Mouse (Mus musculus) neural tube, embryonic 15.5 days (tissue): ENCODE data around the gene Hip1. TPM values are rescaled to one million over a fixed set of nuclear protein-coding genes. Genes with fewer than 3 reads are reported as not detected.

Experiments
- ATAC-seq: fragments of 200-750 bp; cut with Nextera tagmentation; 2 replicates; pipeline ENCODE4 v1.8.0; 2017; ENCODE audit warnings: mild to moderate bottlenecking, moderate TSS enrichment, moderate library complexity; ENCODE audit not compliant: low FRiP score
- H3K27ac ChIP-seq: fragments of 300-500 bp; sonication (generic); replicated peaks from 2 replicates; pipeline ENCODE4 v1.5.1; 2015; ENCODE audit warnings: mild to moderate bottlenecking, inconsistent platforms
- H3K27me3 ChIP-seq: fragments of 300-500 bp; sonication (generic); replicated peaks from 2 replicates; pipeline ENCODE4 v1.6.1; 2015; ENCODE audit warnings: inconsistent platforms
- H3K36me3 ChIP-seq: fragments of 300-500 bp; sonication (generic); 2 replicates; pipeline ENCODE4 v1.6.1; 2015; ENCODE audit warnings: inconsistent platforms
- H3K4me1 ChIP-seq: fragments of 300-500 bp; sonication (generic); 2 replicates; pipeline ENCODE4 v1.6.1; 2015; ENCODE audit warnings: inconsistent platforms
- H3K4me2 ChIP-seq: fragments of 300-500 bp; sonication (generic); 2 replicates; pipeline ENCODE4 v1.6.1; 2015; ENCODE audit warnings: inconsistent platforms, mild to moderate bottlenecking, moderate library complexity
- H3K4me3 ChIP-seq: fragments of 300-500 bp; sonication (generic); replicated peaks from 2 replicates; pipeline ENCODE4 v1.5.1; 2015; ENCODE audit warnings: mild to moderate bottlenecking, inconsistent platforms
- H3K9ac ChIP-seq: fragments of 300-500 bp; sonication (generic); replicated peaks from 2 replicates; pipeline ENCODE4 v1.6.1; 2015; ENCODE audit warnings: mild to moderate bottlenecking, inconsistent platforms
- H3K9me3 ChIP-seq: fragments of 300-500 bp; sonication (generic); replicated peaks from 2 replicates; pipeline ENCODE4 v1.6.1; 2016; ENCODE audit warnings: inconsistent platforms
- WGBS: fragments of 180-500 bp; shearing (Covaris S2); methylation state at CpG from one replicate; pipeline ENCODE4 v1.1.7; 2015; ENCODE audit warnings: mixed read lengths; 5-methylcytosine and 5-hydroxymethylcytosine counted together
- polyA plus RNA-seq: library from polyadenylated mRNA; unstranded; fragments of >200 nt; fragmentation: Nextera tagmentation; extraction: Ambion mirVana; gene quantifications from 2 replicates; pipeline ENCODE4 v1.2.1, GENCODE M21; 2015

Hip1 gene
- polyA plus RNA-seq, result 37.8 and 41.2 TPM in 2 replicates

DNA sequence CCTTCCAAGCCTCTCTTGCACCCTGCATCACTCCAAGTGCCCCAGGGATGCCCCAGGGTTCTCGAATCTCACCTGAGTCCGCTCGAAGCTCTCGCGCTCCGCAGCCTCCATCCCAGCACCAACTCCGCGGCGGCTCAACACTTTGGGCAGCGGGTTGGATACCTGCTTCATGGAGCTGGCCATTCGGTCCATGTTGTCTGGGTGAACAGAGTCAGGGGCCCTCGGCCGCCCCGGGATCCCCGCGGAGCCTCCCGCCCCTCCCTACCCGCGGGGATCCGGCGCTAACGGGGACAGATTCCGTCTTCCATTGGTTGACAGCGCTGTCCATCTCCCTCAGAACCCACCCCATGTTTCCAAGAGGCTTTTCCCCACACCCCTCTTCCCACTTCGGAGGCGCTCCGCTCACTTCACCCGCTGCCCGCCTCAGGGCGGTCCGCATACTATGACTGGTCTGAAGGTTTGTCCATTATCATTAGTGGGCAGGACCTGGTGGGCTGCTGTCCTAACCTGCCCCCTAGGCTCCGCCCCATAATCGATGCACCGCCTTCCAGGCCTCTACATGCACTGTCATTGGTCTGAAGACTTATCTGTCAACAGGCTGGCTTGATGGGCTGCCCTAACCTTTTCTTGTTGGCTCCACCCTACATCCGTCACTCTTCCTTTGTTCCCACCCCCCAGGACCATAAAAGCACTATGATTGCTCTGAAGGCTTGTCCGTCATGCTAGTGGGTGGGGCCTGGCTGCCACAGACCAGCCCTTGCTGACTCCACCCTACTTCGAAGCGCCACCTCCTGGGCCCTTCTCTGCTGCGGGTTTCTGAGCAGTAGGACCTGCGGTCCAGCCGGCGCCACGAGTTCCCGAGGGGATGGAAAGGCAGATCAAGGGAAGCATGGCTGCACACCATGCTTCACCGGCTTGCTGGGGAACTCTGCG, at the start of gene Hip1:
Gene Hip1, minus strand, starts transcription at position 256 of the 933 bp plus-strand sequence.
- Histone ChIP-seq H3K4me2 (peak within 1 kb of the TSS; percentile 97), H3K4me1 (peaks cover 17% of the 10 kb centered on the region), H3K9ac (peak within 1 kb of the TSS; percentile 82), H3K4me3 (peak within 1 kb of the TSS; percentile 84), H3K9me3 (no peaks in the 10 kb centered on the region), H3K36me3 (no peaks in the 10 kb centered on the region), H3K27ac (peak within 1 kb of the TSS; percentile 74), H3K27me3 (no peaks in the 10 kb centered on the region)
- WGBS, result under 1% methylated on average over 46 of the region's 46 CpGs
- ATAC-seq, result peak; percentile 99

GRCm38 (mm10) chr5:135589996-135590784, 45.3 kb upstream of the Hip1 start:
- Histone ChIP-seq H3K9ac (no peak overlapping the region), H3K9me3 (0 out of 2 replicates have a peak, but pooled peaks cover 8% of the 10 kb centered on the region), H3K27me3 (no peaks in the 10 kb centered on the region), H3K4me1 (no peaks in the 10 kb centered on the region), H3K36me3 (no peaks in the 10 kb centered on the region), H3K4me2 (no peak overlapping the region), H3K27ac (no peak overlapping the region), H3K4me3 (no peak overlapping the region)
- 84% methylated on average over 12 of the region's 12 CpGs for WGBS
- ATAC-seq, result no peak

- Histone ChIP-seq H3K4me2 (no peak overlapping the region), H3K9ac (no peak overlapping the region), H3K4me1 (no peaks in the 10 kb centered on the region), H3K27ac (no peak overlapping the region), H3K4me3 (no peak overlapping the region), H3K36me3 (no peaks in the 10 kb centered on the region), H3K9me3 (0 out of 2 replicates have a peak, but pooled peaks cover 8% of the 10 kb centered on the region), H3K27me3 (no peaks in the 10 kb centered on the region)
- WGBS, result 90% methylated on average over 4 of the region's 4 CpGs
- no peak for ATAC-seq
Observed at GRCm38 (mm10) chr5:135587764-135588163, 42.8 kb upstream of the Hip1 start.

- H3K9ac ChIP-seq, result no peak overlapping the region
- H3K4me3 ChIP-seq, result no peak overlapping the region
- no peaks in the 10 kb centered on the region for H3K9me3 ChIP-seq
- no peaks in the 10 kb centered on the region for H3K36me3 ChIP-seq
- H3K27me3 ChIP-seq, result no peaks in the 10 kb centered on the region
- ATAC-seq, result no peak
- no peaks in the 10 kb centered on the region for H3K4me1 ChIP-seq
- no peak overlapping the region for H3K4me2 ChIP-seq
- H3K27ac ChIP-seq, result no peak overlapping the region
- WGBS, result 93% methylated on average over 8 of the region's 8 CpGs
Observed at GRCm38 (mm10) chr5:135585691-135586090, 40.8 kb upstream of the Hip1 start.

DNA sequence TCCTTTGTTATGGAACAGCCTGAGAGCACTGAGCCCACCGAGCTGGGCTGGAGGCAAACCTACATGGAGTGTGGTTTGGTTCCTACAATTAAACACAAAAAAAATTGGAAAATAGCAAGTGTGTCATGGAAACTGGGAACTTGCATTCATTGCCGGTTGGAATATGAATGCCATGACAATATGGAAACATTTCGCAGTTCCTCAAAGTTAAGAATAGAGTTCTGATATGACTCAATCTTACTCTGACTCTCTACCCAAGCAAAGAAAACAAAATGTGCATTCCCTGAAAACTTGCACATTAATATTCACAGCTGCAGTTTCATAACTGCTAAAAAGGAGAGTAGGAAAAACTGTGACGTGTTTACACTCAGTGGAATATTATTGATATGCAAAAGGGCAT, 37.4 kb upstream of the Hip1 start:
- no peaks in the 10 kb centered on the region for H3K9me3 ChIP-seq
- no peak overlapping the region for H3K4me2 ChIP-seq
- H3K36me3 ChIP-seq, result no peaks in the 10 kb centered on the region
- no peak for ATAC-seq
- 92% methylated on average over 4 of the region's 4 CpGs for whole genome bisulfite sequencing
- H3K4me1 ChIP-seq, result no peaks in the 10 kb centered on the region
- no peak overlapping the region for H3K27ac ChIP-seq
- H3K27me3 ChIP-seq, result no peaks in the 10 kb centered on the region
- no peak overlapping the region for H3K4me3 ChIP-seq
- no peak overlapping the region for H3K9ac ChIP-seq

- 79% methylated on average over 10 of the region's 10 CpGs for WGBS
- no peaks in the 10 kb centered on the region for H3K27me3 ChIP-seq
- H3K4me2 ChIP-seq, result no peak overlapping the region
- H3K9ac ChIP-seq, result no peak overlapping the region
- H3K4me3 ChIP-seq, result no peak overlapping the region
- H3K9me3 ChIP-seq, result no peaks in the 10 kb centered on the region
- H3K4me1 ChIP-seq, result no peaks in the 10 kb centered on the region
- H3K27ac ChIP-seq, result no peak overlapping the region
- H3K36me3 ChIP-seq, result no peaks in the 10 kb centered on the region
- no peak for ATAC-seq
Observed at GRCm38 (mm10) chr5:135579331-135579751, 34.4 kb upstream of the Hip1 start.

- Histone ChIP-seq H3K9ac (no peak overlapping the region), H3K27ac (no peak overlapping the region), H3K4me3 (no peak overlapping the region), H3K4me2 (no peak overlapping the region), H3K36me3 (no peaks in the 10 kb centered on the region), H3K4me1 (no peaks in the 10 kb centered on the region), H3K27me3 (no peaks in the 10 kb centered on the region), H3K9me3 (no peaks in the 10 kb centered on the region)
- 72% methylated on average over 4 of the region's 4 CpGs for WGBS
- ATAC-seq, result no peak
Observed at GRCm38 (mm10) chr5:135576055-135576454, 31.1 kb upstream of the Hip1 start.

DNA sequence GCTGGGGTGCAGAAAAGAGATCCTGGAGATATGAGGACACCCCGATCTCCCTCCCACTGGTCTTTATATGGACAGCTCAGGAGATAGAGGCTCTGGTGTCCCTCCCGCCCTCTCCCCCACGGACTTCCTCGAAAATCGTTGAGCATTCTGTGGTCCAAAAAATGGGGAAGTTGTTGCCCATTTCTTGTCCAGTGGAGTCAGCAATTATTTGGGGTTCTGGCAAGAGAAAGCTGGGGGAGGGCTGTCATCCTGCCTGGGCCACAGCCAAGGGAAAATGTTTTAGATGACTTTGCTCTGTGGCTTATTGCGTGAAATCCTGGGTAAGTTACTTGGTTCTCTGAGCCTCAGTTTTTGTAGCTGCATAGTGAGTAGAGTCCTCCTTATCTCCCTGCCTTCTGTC, 28.1 kb upstream of the Hip1 start, which contains the start of gene Ccl24:
Gene Ccl24, minus strand, starts transcription at position 44 of the 400 bp plus-strand sequence.
- ATAC-seq, result no peak
- no peak within 1 kb of the TSS for H3K27ac ChIP-seq
- no peaks in the 10 kb centered on the region for H3K9me3 ChIP-seq
- H3K4me2 ChIP-seq, result no peak within 1 kb of the TSS
- H3K36me3 ChIP-seq, result no peaks in the 10 kb centered on the region
- WGBS, result 90% methylated on average over 6 of the region's 6 CpGs
- no peak within 1 kb of the TSS for H3K4me3 ChIP-seq
- H3K4me1 ChIP-seq, result no peaks in the 10 kb centered on the region
- H3K9ac ChIP-seq, result no peak within 1 kb of the TSS
- H3K27me3 ChIP-seq, result no peaks in the 10 kb centered on the region

- ATAC-seq, result no peak
- Histone ChIP-seq H3K27ac (no peak overlapping the region), H3K36me3 (no peaks in the 10 kb centered on the region), H3K9me3 (no peaks in the 10 kb centered on the region), H3K4me3 (no peak overlapping the region), H3K4me2 (no peak overlapping the region), H3K27me3 (no peaks in the 10 kb centered on the region), H3K9ac (no peak overlapping the region), H3K4me1 (no peaks in the 10 kb centered on the region)
- WGBS, result 68% methylated on average over 6 of the region's 6 CpGs
Observed at GRCm38 (mm10) chr5:135568698-135569097, 23.8 kb upstream of the Hip1 start.

DNA sequence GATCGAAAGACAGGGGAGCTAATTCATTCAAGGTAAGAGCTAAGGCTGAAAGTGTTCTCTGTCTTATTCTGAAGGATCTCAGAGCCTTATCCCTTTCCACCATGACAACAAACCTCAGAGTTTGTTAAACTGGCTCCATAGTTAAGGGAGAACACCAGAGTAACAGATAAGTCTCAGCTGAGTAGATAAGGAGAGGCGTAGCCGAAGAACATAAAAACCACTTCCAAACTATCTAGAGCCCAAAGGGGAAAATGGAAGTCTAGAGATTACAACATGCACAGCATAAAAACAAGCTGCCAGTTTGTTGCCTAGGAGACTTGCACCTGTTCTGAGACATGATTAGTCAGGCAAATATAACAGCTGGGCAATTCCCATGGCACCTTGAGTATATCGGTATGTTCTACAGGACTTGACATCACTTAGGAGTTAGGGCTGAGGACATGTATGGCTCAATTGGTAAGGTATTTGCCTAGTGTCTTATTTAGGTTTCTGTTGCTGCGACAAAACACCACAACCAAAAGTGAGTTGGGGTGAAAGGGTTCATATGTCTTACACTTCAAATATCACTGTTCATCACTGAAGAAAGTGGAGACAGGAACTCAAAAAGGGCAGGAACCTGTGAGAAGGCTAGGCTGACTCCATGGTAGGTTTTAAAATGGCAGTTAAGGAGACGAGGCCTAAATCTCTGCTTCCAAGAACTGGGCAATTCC, 22.8 kb upstream of the Hip1 start:
- H3K9me3 ChIP-seq, result no peaks in the 10 kb centered on the region
- H3K27me3 ChIP-seq, result no peaks in the 10 kb centered on the region
- 75% methylated on average over 6 of the region's 6 CpGs for WGBS
- no peak overlapping the region for H3K27ac ChIP-seq
- ATAC-seq, result no peak
- H3K9ac ChIP-seq, result no peak overlapping the region
- H3K4me2 ChIP-seq, result no peak overlapping the region
- no peaks in the 10 kb centered on the region for H3K36me3 ChIP-seq
- no peaks in the 10 kb centered on the region for H3K4me1 ChIP-seq
- no peak overlapping the region for H3K4me3 ChIP-seq

DNA sequence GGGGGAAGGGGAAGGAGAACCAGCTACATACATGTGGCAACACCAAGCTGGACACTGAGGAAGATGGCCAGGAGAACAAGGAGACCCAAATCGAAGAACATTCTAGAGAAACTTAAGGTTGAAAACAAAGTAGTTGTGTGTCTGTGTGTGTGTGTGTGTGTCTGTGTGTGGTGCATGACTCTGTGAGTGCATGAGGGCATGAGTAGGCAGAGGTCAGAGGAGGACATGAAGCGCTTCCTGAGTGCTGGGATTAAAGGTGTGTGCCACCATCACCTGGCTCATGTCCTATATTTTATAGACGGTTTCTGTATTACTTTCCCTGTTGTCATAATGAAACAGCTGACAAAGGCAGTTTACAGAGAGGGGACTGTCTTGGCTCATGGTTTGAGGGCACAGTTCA, 18.5 kb upstream of the Hip1 start, which contains the start of gene Ccl26:
Gene Ccl26, minus strand, starts transcription at position 101 of the 400 bp plus-strand sequence.
- Histone ChIP-seq H3K4me3 (no peak within 1 kb of the TSS), H3K27ac (no peak within 1 kb of the TSS), H3K4me1 (peaks cover 4% of the 10 kb centered on the region; the same call in 1 of the 2 replicates), H3K27me3 (no peaks in the 10 kb centered on the region), H3K4me2 (no peak within 1 kb of the TSS), H3K9me3 (no peaks in the 10 kb centered on the region), H3K9ac (no peak within 1 kb of the TSS), H3K36me3 (no peaks in the 10 kb centered on the region)
- ATAC-seq, result no peak
- WGBS, result 86% methylated on average over 3 of the region's 3 CpGs
